Mouse (Mus musculus): ENCODE measurements around the gene Bphl.

- no peak for TF ChIP-seq GATA1 (IDR thresholded peaks at IDR 0.05; ENCODE audit: borderline replicate concordance, low read length)
- TF ChIP-seq FLI1 (IDR thresholded peaks at IDR 0.05; ENCODE audit: low read length): no peak
Observed at GRCm38 (mm10) chr13:34045511-34046249, 8.3 kb downstream of the Bphl start.
